Mouse (Mus musculus): ENCODE results near the gene Bola3.

DNA sequence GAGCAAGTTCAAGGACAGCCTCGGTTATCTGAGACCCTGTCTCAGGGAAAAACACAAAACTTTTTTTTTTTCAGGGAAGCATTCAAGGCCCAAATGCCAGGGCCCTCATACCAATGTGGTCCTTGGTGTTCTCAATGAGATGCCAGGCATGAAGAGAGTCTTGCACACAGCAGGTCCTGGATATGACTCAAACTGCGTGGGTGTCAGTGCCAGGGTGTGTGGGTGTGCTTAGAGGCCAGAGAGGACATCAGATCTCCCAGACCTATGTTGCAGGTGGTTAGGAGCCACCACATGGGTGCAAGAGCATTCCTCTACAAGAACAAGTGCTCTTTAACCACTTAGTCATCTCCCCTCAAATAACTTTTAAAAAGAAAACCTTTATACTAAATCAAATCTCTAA lies 47.7 kb upstream of the Bola3 start:
- no peak for TF ChIP-seq EP300 (IDR thresholded peaks at IDR 0.05)
- no peak for TF ChIP-seq CTCF (IDR thresholded peaks at IDR 0.05)
